Mouse (Mus musculus) midbrain, embryonic 13.5 days (tissue): ENCODE results near the gene Ppp3ca. TPM values are rescaled to one million over a fixed set of nuclear protein-coding genes. Genes with fewer than 3 reads are reported as not detected.

ENCODE experiments used
- ATAC-seq: fragments of 200-750 bp; cut with Nextera tagmentation; 2 replicates; pipeline ENCODE4 v1.8.0; 2017; ENCODE audit warnings: mild to moderate bottlenecking, moderate TSS enrichment, moderate library complexity
- H3K27ac ChIP-seq: fragments of 300-500 bp; sonication (generic); 2 replicates; pipeline ENCODE4 v1.5.1; 2015; ENCODE audit warnings: inconsistent platforms, mild to moderate bottlenecking, moderate library complexity
- H3K27me3 ChIP-seq: fragments of 300-500 bp; sonication (generic); 2 replicates; pipeline ENCODE4 v1.6.1; 2015; ENCODE audit warnings: mild to moderate bottlenecking, inconsistent platforms
- H3K36me3 ChIP-seq: fragments of 300-500 bp; sonication (generic); 2 replicates; pipeline ENCODE4 v1.6.1; 2015; ENCODE audit warnings: mild to moderate bottlenecking, inconsistent platforms
- H3K4me1 ChIP-seq: fragments of 300-500 bp; sonication (generic); replicated peaks from 2 replicates; pipeline ENCODE4 v1.6.1; 2015; ENCODE audit warnings: inconsistent platforms
- H3K4me2 ChIP-seq: fragments of 300-500 bp; sonication (generic); replicated peaks from 2 replicates; pipeline ENCODE4 v1.6.1; 2015; ENCODE audit warnings: moderate library complexity, mild to moderate bottlenecking, inconsistent platforms
- H3K4me3 ChIP-seq: fragments of 300-500 bp; sonication (generic); replicated peaks from 2 replicates; pipeline ENCODE4 v1.5.1; 2015; ENCODE audit warnings: mild to moderate bottlenecking, inconsistent platforms
- H3K9ac ChIP-seq: fragments of 300-500 bp; sonication (generic); replicated peaks from 2 replicates; pipeline ENCODE4 v1.6.1; 2015; ENCODE audit warnings: mild to moderate bottlenecking, inconsistent platforms
- H3K9me3 ChIP-seq: fragments of 300-500 bp; sonication (generic); 2 replicates; pipeline ENCODE4 v1.6.1; 2016; ENCODE audit warnings: mild to moderate bottlenecking, inconsistent platforms
- WGBS: fragments of 180-500 bp; shearing (Covaris S2); methylation state at CpG from one replicate; pipeline ENCODE4 v1.1.7; 2015; 5-methylcytosine and 5-hydroxymethylcytosine counted together
- polyA plus RNA-seq: library from polyadenylated mRNA; unstranded; fragments of >200 nt; fragmentation: Nextera tagmentation; extraction: Ambion mirVana; gene quantifications from 2 replicates; pipeline ENCODE4 v1.2.1, GENCODE M21; 2015

Ppp3ca gene
- polyA plus RNA-seq, 1 experiment from 2014 or later, result 109 TPM

- peak; percentile 73 for ATAC-seq
- H3K27me3 ChIP-seq, result no peaks in the 10 kb centered on the region
- 69% methylated on average over 7 of the region's 7 CpGs for WGBS
- no peaks in the 10 kb centered on the region for H3K36me3 ChIP-seq
- H3K4me1 ChIP-seq, result peaks cover 27% of the 10 kb centered on the region
- H3K9me3 ChIP-seq, result no peaks in the 10 kb centered on the region
- H3K27ac ChIP-seq, result no peak overlapping the region
- H3K9ac ChIP-seq, result 0 out of 2 replicates have a peak overlapping the region, but pooled peaks have one; percentile 23
- H3K4me2 ChIP-seq, result no peak overlapping the region
- H3K4me3 ChIP-seq, result no peak overlapping the region
Measured at GRCm38 (mm10) chr3:136873809-136874449, 204.0 kb downstream of the Ppp3ca start.

GRCm38 (mm10) chr3:136874566-136874965, 204.6 kb downstream of the Ppp3ca start:
- H3K9me3 ChIP-seq, result no peaks in the 10 kb centered on the region
- H3K9ac ChIP-seq, result no peak overlapping the region
- no peaks in the 10 kb centered on the region for H3K36me3 ChIP-seq
- no peak overlapping the region for H3K4me2 ChIP-seq
- no peaks in the 10 kb centered on the region for H3K27me3 ChIP-seq
- WGBS, result 35% methylated on average over 5 of the region's 5 CpGs
- H3K4me1 ChIP-seq, result peaks cover 27% of the 10 kb centered on the region
- ATAC-seq, result peak; percentile 68; the same call in 1 of the 2 replicates
- H3K4me3 ChIP-seq, result no peak overlapping the region
- no peak overlapping the region for H3K27ac ChIP-seq

- Histone ChIP-seq H3K4me1 (peaks cover 4% of the 10 kb centered on the region; the same call in 1 of the 2 replicates), H3K36me3 (peaks cover 5% of the 10 kb centered on the region; the same call in 1 of the 2 replicates), H3K27ac (no peak overlapping the region), H3K9ac (no peak overlapping the region), H3K4me3 (no peak overlapping the region), H3K27me3 (no peaks in the 10 kb centered on the region), H3K4me2 (no peak overlapping the region), H3K9me3 (no peaks in the 10 kb centered on the region)
- ATAC-seq, result no peak
- WGBS, result 90% methylated on average over 9 of the region's 9 CpGs
Measured at GRCm38 (mm10) chr3:136887741-136888140, 217.8 kb downstream of the Ppp3ca start.

GRCm38 (mm10) chr3:136892140-136892539, 222.2 kb downstream of the Ppp3ca start:
- Histone ChIP-seq H3K9me3 (no peaks in the 10 kb centered on the region), H3K4me2 (no peak overlapping the region), H3K4me1 (peaks cover 21% of the 10 kb centered on the region), H3K36me3 (peaks cover 16% of the 10 kb centered on the region), H3K27ac (no peak overlapping the region), H3K9ac (no peak overlapping the region), H3K27me3 (no peaks in the 10 kb centered on the region), H3K4me3 (no peak overlapping the region)
- no peak for ATAC-seq
- WGBS, result 70% methylated on average over 3 of the region's 3 CpGs

- Histone ChIP-seq H3K4me2 (0 out of 2 replicates have a peak overlapping the region, but pooled peaks have one; percentile 9), H3K36me3 (peaks cover 16% of the 10 kb centered on the region), H3K9me3 (no peaks in the 10 kb centered on the region), H3K4me1 (peaks cover 21% of the 10 kb centered on the region), H3K27me3 (no peaks in the 10 kb centered on the region), H3K27ac (peak overlapping the region; percentile 37; the same call in 1 of the 2 replicates), H3K9ac (peak overlapping the region; percentile 32; the same call in 1 of the 2 replicates), H3K4me3 (no peak overlapping the region)
- peak; percentile 58 for ATAC-seq
- 25% methylated on average over 18 of the region's 18 CpGs for WGBS
Measured at GRCm38 (mm10) chr3:136893596-136894402, 223.9 kb downstream of the Ppp3ca start.

- H3K4me1 ChIP-seq, result peaks cover 21% of the 10 kb centered on the region
- H3K27ac ChIP-seq, result no peak overlapping the region
- no peak overlapping the region for H3K4me3 ChIP-seq
- H3K4me2 ChIP-seq, result no peak overlapping the region
- peaks cover 16% of the 10 kb centered on the region for H3K36me3 ChIP-seq
- ATAC-seq, result no peak
- no peaks in the 10 kb centered on the region for H3K27me3 ChIP-seq
- no peak overlapping the region for H3K9ac ChIP-seq
- H3K9me3 ChIP-seq, result no peaks in the 10 kb centered on the region
Measured at GRCm38 (mm10) chr3:136895498-136895897, 225.6 kb downstream of the Ppp3ca start.

- ATAC-seq, result no peak
- Histone ChIP-seq H3K4me2 (no peak overlapping the region), H3K27ac (no peak overlapping the region), H3K9me3 (no peaks in the 10 kb centered on the region), H3K4me1 (peaks cover 21% of the 10 kb centered on the region), H3K36me3 (peaks cover 16% of the 10 kb centered on the region), H3K27me3 (no peaks in the 10 kb centered on the region), H3K4me3 (no peak overlapping the region), H3K9ac (no peak overlapping the region)
- 87% methylated on average over 4 of the region's 4 CpGs for WGBS
Measured at GRCm38 (mm10) chr3:136896276-136896675, 226.4 kb downstream of the Ppp3ca start.

GRCm38 (mm10) chr3:136899744-136900143, 229.8 kb downstream of the Ppp3ca start:
- H3K36me3 ChIP-seq, result peaks cover 20% of the 10 kb centered on the region
- no peak overlapping the region for H3K9ac ChIP-seq
- 52% methylated on average over 2 of the region's 2 CpGs for WGBS
- H3K4me1 ChIP-seq, result no peaks in the 10 kb centered on the region
- no peaks in the 10 kb centered on the region for H3K27me3 ChIP-seq
- no peak overlapping the region for H3K27ac ChIP-seq
- H3K4me3 ChIP-seq, result no peak overlapping the region
- no peak for ATAC-seq
- H3K9me3 ChIP-seq, result no peaks in the 10 kb centered on the region
- no peak overlapping the region for H3K4me2 ChIP-seq

GRCm38 (mm10) chr3:136900986-136901385, 231.1 kb downstream of the Ppp3ca start:
- Histone ChIP-seq H3K9me3 (no peaks in the 10 kb centered on the region), H3K27ac (no peak overlapping the region), H3K27me3 (no peaks in the 10 kb centered on the region), H3K4me2 (no peak overlapping the region), H3K4me1 (no peaks in the 10 kb centered on the region), H3K9ac (no peak overlapping the region), H3K4me3 (no peak overlapping the region), H3K36me3 (peaks cover 14% of the 10 kb centered on the region)
- WGBS, result 92% methylated on average over 6 of the region's 6 CpGs
- no peak for ATAC-seq

GRCm38 (mm10) chr3:136902776-136903175, 232.9 kb downstream of the Ppp3ca start:
- Histone ChIP-seq H3K27me3 (no peaks in the 10 kb centered on the region), H3K36me3 (peaks cover 16% of the 10 kb centered on the region), H3K27ac (peak overlapping the region; percentile 5; the same call in 1 of the 2 replicates), H3K4me2 (no peak overlapping the region), H3K4me1 (no peaks in the 10 kb centered on the region), H3K4me3 (no peak overlapping the region), H3K9me3 (no peaks in the 10 kb centered on the region), H3K9ac (no peak overlapping the region)
- ATAC-seq, result peak; percentile 61
- 90% methylated on average over 18 of the region's 18 CpGs for WGBS

GRCm38 (mm10) chr3:136905577-136905976, 235.7 kb downstream of the Ppp3ca start:
- 67% methylated on average over 1 of the region's 1 CpGs for WGBS

GRCm38 (mm10) chr3:136909534-136909933, 239.6 kb downstream of the Ppp3ca start:
- Histone ChIP-seq H3K4me3 (no peak overlapping the region), H3K36me3 (peaks cover 14% of the 10 kb centered on the region; the same call in 1 of the 2 replicates), H3K4me1 (peaks cover 26% of the 10 kb centered on the region), H3K9me3 (no peaks in the 10 kb centered on the region), H3K4me2 (no peak overlapping the region), H3K27me3 (no peaks in the 10 kb centered on the region), H3K27ac (no peak overlapping the region), H3K9ac (no peak overlapping the region)
- ATAC-seq, result peak; percentile 60; the same call in 1 of the 2 replicates
- 38% methylated on average over 3 of the region's 3 CpGs for WGBS

More at GRCm38 (mm10) chr3:136905577-136905976, 235.7 kb downstream of the Ppp3ca start:
- ATAC-seq, result no peak
- Histone ChIP-seq H3K27ac (no peak overlapping the region), H3K4me1 (peaks cover 12% of the 10 kb centered on the region), H3K27me3 (no peaks in the 10 kb centered on the region), H3K9me3 (no peaks in the 10 kb centered on the region), H3K9ac (no peak overlapping the region), H3K36me3 (peaks cover 25% of the 10 kb centered on the region), H3K4me2 (no peak overlapping the region), H3K4me3 (no peak overlapping the region)
